Comparison of ENCODE assay signal across 21 mouse cellular contexts in the genomic region with DNA sequence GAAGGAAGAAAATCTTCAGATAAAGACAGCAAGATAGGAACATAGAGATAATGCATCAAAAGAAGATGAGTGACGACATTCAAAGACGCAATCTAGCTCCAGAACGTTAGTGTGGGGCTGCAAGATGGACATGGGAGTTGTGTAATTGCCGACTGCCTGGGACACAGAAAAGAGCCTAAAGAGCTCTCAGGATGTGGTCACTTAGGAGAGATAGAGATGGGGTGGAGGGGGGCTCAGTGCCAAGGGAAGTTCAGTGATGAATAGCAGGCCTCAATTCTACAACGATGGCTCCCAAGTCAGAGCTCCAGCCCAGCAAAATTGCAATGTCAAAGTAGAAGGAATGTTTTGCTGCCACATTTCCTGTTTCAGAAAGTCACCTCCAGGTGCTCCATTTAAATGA.
DNase-seq lines count a peak whose midpoint lies in the region; ATAC-seq lines count a peak whose summit lies in the region.
"Had no signal": no experiment of that assay in that cellular context is flagged by ENCODE, and none has a peak within 500 bp of the region (broad histone marks: within the 10 kb centered on the region; RNA-seq: fewer than 3 reads in every experiment).

No protein-coding gene starts in this region.

- no peak for DNase-seq in heart, embryonic 10.5 days (ENCODE audit: low spot score)
- no peak for DNase-seq in heart, postnatal 25 days (ENCODE audit: low spot score)
- peak; percentile 14 for DNase-seq in MN1 (ENCODE audit: low spot score)
- no peak for DNase-seq in thymus, postnatal 36 days
- DNase-seq: adrenal gland, postnatal 14 days; B cell, adult 2 months; cerebellum, adult 11-12 months; cerebellum, adult 9-10 months; cerebellum, postnatal 25 days; gastrocnemius, postnatal 10 days; kidney, adult 18-20 months had no signal

- peak overlapping the region; percentile 67; the same call in 1 of the 2 replicates for H3K27ac ChIP-seq in heart, embryonic 10.5 days
- H3K27ac ChIP-seq in heart, embryonic 12.5 days (ENCODE audit: poor library complexity, severe bottlenecking): peak overlapping the region; percentile 65; the same call in 1 of the 2 replicates
- no peak overlapping the region for H3K27ac ChIP-seq in kidney, embryonic 16.5 days (ENCODE audit: low read length)
- H3K27ac ChIP-seq: embryonic facial prominence, embryonic 13.5 days; forebrain, embryonic 12.5 days; hindbrain, embryonic 10.5 days; hindbrain, embryonic 14.5 days; intestine, embryonic 15.5 days had no signal

- no peak overlapping the region for H3K4me3 ChIP-seq in heart, embryonic 10.5 days
- H3K4me3 ChIP-seq in heart, embryonic 12.5 days: no peak overlapping the region
- H3K4me3 ChIP-seq in kidney, embryonic 16.5 days (ENCODE audit: low read length): no peak overlapping the region
- H3K4me3 ChIP-seq: embryonic facial prominence, embryonic 13.5 days; forebrain, embryonic 12.5 days; hindbrain, embryonic 10.5 days; intestine, embryonic 15.5 days had no signal

- no peak overlapping the region for H3K9ac ChIP-seq in heart, embryonic 12.5 days
- H3K9ac ChIP-seq in kidney, embryonic 16.5 days (replicated peaks; ENCODE audit: low read length): no peak overlapping the region
- H3K9ac ChIP-seq: embryonic facial prominence, embryonic 13.5 days; forebrain, embryonic 12.5 days; hindbrain, embryonic 14.5 days; intestine, embryonic 15.5 days had no signal

- no peaks in the 10 kb centered on the region for H3K9me3 ChIP-seq in heart, embryonic 10.5 days
- no peaks in the 10 kb centered on the region for H3K9me3 ChIP-seq in heart, embryonic 12.5 days (replicated peaks)
- no peaks in the 10 kb centered on the region for H3K9me3 ChIP-seq in kidney, embryonic 16.5 days (ENCODE audit: low read length)
- H3K9me3 ChIP-seq: embryonic facial prominence, embryonic 13.5 days; forebrain, embryonic 12.5 days; hindbrain, embryonic 10.5 days; intestine, embryonic 15.5 days had no signal

- peak; percentile 68 for ATAC-seq in heart, embryonic 12.5 days (ENCODE audit: insufficient number of reproducible peaks, low FRiP score)
- no peak for ATAC-seq in kidney, embryonic 16.5 days (ENCODE audit: low FRiP score, low TSS enrichment)
- ATAC-seq: CD4-positive, CD25-positive, alpha-beta regulatory T cell, adult 4 months; forebrain, embryonic 16.5 days; intestine, embryonic 15.5 days had no signal

- H3K36me3 ChIP-seq in heart, embryonic 10.5 days: no peaks in the 10 kb centered on the region
- no peaks in the 10 kb centered on the region for H3K36me3 ChIP-seq in heart, embryonic 12.5 days
- H3K36me3 ChIP-seq in kidney, embryonic 16.5 days (ENCODE audit: insufficient read depth, low read length): no peaks in the 10 kb centered on the region
- H3K36me3 ChIP-seq: embryonic facial prominence, embryonic 13.5 days; forebrain, embryonic 12.5 days; G1E; hindbrain, embryonic 10.5 days; intestine, embryonic 15.5 days had no signal

- H3K4me2 ChIP-seq in heart, embryonic 12.5 days: no peak overlapping the region
- H3K4me2 ChIP-seq in kidney, embryonic 16.5 days (replicated peaks; ENCODE audit: low read depth, low read length): no peak overlapping the region
- H3K4me2 ChIP-seq: embryonic facial prominence, embryonic 13.5 days; forebrain, embryonic 12.5 days; hindbrain, embryonic 14.5 days; intestine, embryonic 15.5 days had no signal

- peaks cover 27% of the 10 kb centered on the region for H3K4me1 ChIP-seq in heart, embryonic 10.5 days
- H3K4me1 ChIP-seq in heart, embryonic 12.5 days (replicated peaks): peaks cover 24% of the 10 kb centered on the region
- H3K4me1 ChIP-seq in kidney, embryonic 16.5 days (ENCODE audit: insufficient read depth, low read length): no peaks in the 10 kb centered on the region
- H3K4me1 ChIP-seq: forebrain, embryonic 12.5 days; intestine, embryonic 15.5 days had no signal

- H3K27me3 ChIP-seq in heart, embryonic 10.5 days (ENCODE audit: insufficient read depth, poor library complexity, severe bottlenecking): no peaks in the 10 kb centered on the region
- no peaks in the 10 kb centered on the region for H3K27me3 ChIP-seq in heart, embryonic 12.5 days (replicated peaks)
- peaks cover 36% of the 10 kb centered on the region for H3K27me3 ChIP-seq in kidney, embryonic 16.5 days (ENCODE audit: insufficient read depth, low read length)
- H3K27me3 ChIP-seq: embryonic facial prominence, embryonic 13.5 days; forebrain, embryonic 12.5 days; intestine, embryonic 15.5 days had no signal

- intact Hi-C loops in heart, postnatal 25 days (cut with DNase I): no loop called here

- WGBS in heart, embryonic 10.5 days: 14% methylated on average over 5 of the region's 5 CpGs
- 19% methylated on average over 5 of the region's 5 CpGs for WGBS in heart, embryonic 12.5 days
- WGBS in kidney, embryonic 16.5 days: 87% methylated on average over 5 of the region's 5 CpGs
